Mouse (Mus musculus): ENCODE measurements around the gene Phf19.

- no peak for TF ChIP-seq POLR2A (IDR thresholded peaks at IDR 0.05; ENCODE audit: insufficient read depth, low read depth, low read length)
- TF ChIP-seq CTCF (IDR thresholded peaks at IDR 0.05; ENCODE audit: insufficient read depth, low read depth, low read length), result no peak
Measured at GRCm38 (mm10) chr2:34855265-34855664, 58.6 kb downstream of the Phf19 start.

Data from olfactory bulb, adult 2 months (tissue).